Mouse (Mus musculus) retina, embryonic 14.5 days (tissue): ENCODE measurements at regions not wholly inside any gene's neighbourhood (a gene's known extent, or its start where the extent isn't known, plus 50 kb on each side); places are given as distances from the start of the nearest gene placed in this dataset.

ENCODE experiments used
- DNase-seq: peaks from one replicate; pipeline ENCODE4 v3.0.0-alpha.2; 2015; ENCODE audit warnings: low spot score

DNA sequence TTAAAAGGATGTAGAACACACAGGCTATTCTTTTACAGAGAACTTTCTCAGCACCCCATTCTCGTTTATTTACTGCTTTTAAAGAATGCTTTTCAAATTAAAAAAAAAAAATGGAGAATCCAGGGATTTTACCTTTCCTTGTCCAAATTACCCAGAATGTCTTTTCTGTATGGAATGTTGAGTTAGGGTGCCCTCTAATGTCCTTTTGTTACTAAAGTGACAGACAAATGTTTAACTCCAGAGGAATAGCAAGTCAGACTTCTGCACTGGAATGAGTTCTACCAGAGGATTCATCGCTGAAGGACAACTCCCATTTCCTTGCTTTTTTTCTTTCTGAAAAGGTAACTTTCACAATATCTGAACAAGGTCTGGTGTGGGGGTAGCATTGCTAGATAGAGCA lies 540.9 kb upstream of the Cylc2 start:
- DNase-seq: peak; percentile 6

DNA sequence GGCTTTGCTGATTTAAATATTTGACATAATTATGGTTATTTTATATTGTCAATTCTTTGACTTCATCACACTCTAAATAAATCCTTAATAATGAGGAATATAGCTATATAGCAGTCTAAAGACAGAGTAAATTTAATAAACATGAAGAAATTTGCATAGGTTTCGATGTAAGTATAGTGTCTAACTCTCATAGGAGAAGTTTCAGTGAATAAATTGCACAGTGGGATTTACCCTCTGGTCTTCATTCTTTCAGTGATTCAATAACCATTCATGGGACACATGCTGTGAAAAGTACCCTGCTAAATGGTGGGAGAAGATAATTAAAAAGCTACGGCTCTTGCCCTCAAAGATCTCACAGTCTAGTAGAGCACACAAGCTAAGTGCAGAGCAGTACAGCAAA lies 530.5 kb upstream of the Cylc2 start:
- DNase-seq: no peak
